Mouse (Mus musculus): ENCODE data around the gene Ralbp1. TPM values are rescaled to one million over a fixed set of nuclear protein-coding genes. Genes with fewer than 3 reads are reported as not detected.

Gene Ralbp1
- polyA plus RNA-seq, 1 experiment from 2014 or later: 35.4 TPM

DNA sequence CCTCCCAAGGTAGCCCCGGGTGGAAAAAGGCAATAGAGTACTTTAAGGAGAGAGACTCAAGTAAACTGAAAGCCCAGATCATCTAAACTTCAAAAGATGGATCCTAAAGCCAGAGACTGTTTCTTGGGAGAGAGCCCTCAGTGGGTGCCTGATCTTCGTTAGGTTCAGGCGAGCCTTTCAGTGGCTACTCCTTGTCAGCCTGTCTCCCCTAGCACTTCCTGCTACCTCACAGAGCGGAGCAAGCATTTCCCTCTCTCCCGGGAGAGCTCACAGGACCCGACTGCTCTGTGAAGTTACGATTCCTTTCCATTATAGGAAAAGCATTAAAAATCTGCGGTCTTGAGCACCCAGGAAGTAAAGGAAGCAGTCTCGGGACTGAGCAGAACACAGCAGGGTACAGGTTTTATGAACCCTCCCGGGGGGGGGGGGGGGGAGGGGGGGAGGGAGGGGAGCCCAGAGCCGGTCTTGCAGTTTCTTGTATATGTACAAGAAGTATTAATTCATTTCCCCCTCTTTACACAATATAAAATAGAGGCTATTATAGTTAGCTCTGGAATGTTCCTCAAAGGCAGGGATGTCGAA lies 20.8 kb upstream of the Ralbp1 start:
- WGBS: 55% methylated on average over 11 of the region's 12 CpGs
- no peak overlapping the region for H3K9ac ChIP-seq (ENCODE audit: low read length)

GRCm38 (mm10) chr17:65905241-65905640 lies 19.6 kb upstream of the Ralbp1 start:
- no peaks in the 10 kb centered on the region for H3K27me3 ChIP-seq (ENCODE audit: control insufficient read depth, insufficient read depth, low read length)
- no peaks in the 10 kb centered on the region for H3K4me1 ChIP-seq (replicated peaks; ENCODE audit: control insufficient read depth, insufficient read depth, low read length)
- no peaks in the 10 kb centered on the region for H3K9me3 ChIP-seq (ENCODE audit: control insufficient read depth, low read length)
- DNase-seq (ENCODE audit: low spot score): no peak
- H3K36me3 ChIP-seq (ENCODE audit: control insufficient read depth, insufficient read depth, low read length): no peaks in the 10 kb centered on the region; the same call in 1 of the 2 replicates
- H3K9ac ChIP-seq (ENCODE audit: low read length): no peak overlapping the region
- H3K4me2 ChIP-seq (ENCODE audit: low read depth, low read length, severe bottlenecking): no peak overlapping the region
- no peak overlapping the region for H3K4me3 ChIP-seq (ENCODE audit: low read depth, low read length)
- no peak overlapping the region for H3K27ac ChIP-seq (ENCODE audit: low read depth, low read length)
- ATAC-seq (replicated peaks; ENCODE audit: low FRiP score): no peak
- 84% methylated on average over 14 of the region's 14 CpGs for WGBS

More for the DNA sequence above, 20.8 kb upstream of the Ralbp1 start:
- Histone ChIP-seq H3K4me2 (ENCODE audit: low read depth, low read length, severe bottlenecking) (no peak overlapping the region), H3K9me3 (ENCODE audit: control insufficient read depth, low read length) (no peaks in the 10 kb centered on the region), H3K27me3 (ENCODE audit: control insufficient read depth, insufficient read depth, low read length) (no peaks in the 10 kb centered on the region), H3K36me3 (ENCODE audit: control insufficient read depth, insufficient read depth, low read length) (no peaks in the 10 kb centered on the region; the same call in 1 of the 2 replicates), H3K4me1 (replicated peaks; ENCODE audit: control insufficient read depth, insufficient read depth, low read length) (no peaks in the 10 kb centered on the region), H3K27ac (ENCODE audit: low read depth, low read length) (no peak overlapping the region), H3K4me3 (ENCODE audit: low read depth, low read length) (no peak overlapping the region)
- ATAC-seq (replicated peaks; ENCODE audit: low FRiP score): no peak
- DNase-seq (ENCODE audit: low spot score): no peak

GRCm38 (mm10) chr17:65903826-65904225 lies 18.2 kb upstream of the Ralbp1 start:
- H3K4me2 ChIP-seq (ENCODE audit: low read depth, low read length, severe bottlenecking): no peak overlapping the region
- WGBS: 94% methylated on average over 8 of the region's 8 CpGs
- no peak for ATAC-seq (replicated peaks; ENCODE audit: low FRiP score)

DNA sequence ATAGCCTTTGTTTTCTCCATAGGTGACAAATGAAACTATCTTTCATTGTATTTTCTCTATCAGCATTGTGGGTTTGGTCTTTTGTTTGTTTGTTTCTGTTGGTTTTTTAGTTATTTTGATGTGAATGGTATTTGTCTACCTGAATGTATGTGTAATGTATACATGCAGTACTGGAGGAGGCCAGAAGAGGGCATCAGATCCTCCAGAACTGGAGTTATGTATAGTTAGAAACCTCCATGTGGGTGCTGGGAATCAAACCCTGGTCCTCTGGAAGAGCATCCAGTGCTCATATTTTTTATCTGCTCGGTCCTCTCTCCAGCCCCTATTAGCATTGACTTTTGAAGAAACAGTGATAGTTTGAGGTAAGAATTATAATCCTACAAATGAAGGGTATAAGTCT lies 17.4 kb upstream of the Ralbp1 start:
- Histone ChIP-seq H3K27me3 (ENCODE audit: control insufficient read depth, insufficient read depth, low read length) (no peaks in the 10 kb centered on the region), H3K9me3 (ENCODE audit: control insufficient read depth, low read length) (no peaks in the 10 kb centered on the region), H3K4me3 (ENCODE audit: low read depth, low read length) (no peak overlapping the region), H3K27ac (ENCODE audit: low read depth, low read length) (no peak overlapping the region), H3K36me3 (ENCODE audit: control insufficient read depth, insufficient read depth, low read length) (no peaks in the 10 kb centered on the region; the same call in 1 of the 2 replicates), H3K4me2 (ENCODE audit: low read depth, low read length, severe bottlenecking) (no peak overlapping the region), H3K9ac (ENCODE audit: low read length) (no peak overlapping the region), H3K4me1 (replicated peaks; ENCODE audit: control insufficient read depth, insufficient read depth, low read length) (no peaks in the 10 kb centered on the region)
- DNase-seq (ENCODE audit: low spot score): no peak
- 92% methylated on average over 1 of the region's 1 CpGs for WGBS
- no peak for ATAC-seq (replicated peaks; ENCODE audit: low FRiP score)

More at GRCm38 (mm10) chr17:65903826-65904225, 18.2 kb upstream of the Ralbp1 start:
- Histone ChIP-seq H3K9me3 (ENCODE audit: control insufficient read depth, low read length) (no peaks in the 10 kb centered on the region), H3K9ac (ENCODE audit: low read length) (no peak overlapping the region), H3K27me3 (ENCODE audit: control insufficient read depth, insufficient read depth, low read length) (no peaks in the 10 kb centered on the region), H3K4me1 (replicated peaks; ENCODE audit: control insufficient read depth, insufficient read depth, low read length) (no peaks in the 10 kb centered on the region), H3K4me3 (ENCODE audit: low read depth, low read length) (no peak overlapping the region), H3K27ac (ENCODE audit: low read depth, low read length) (no peak overlapping the region), H3K36me3 (ENCODE audit: control insufficient read depth, insufficient read depth, low read length) (no peaks in the 10 kb centered on the region; the same call in 1 of the 2 replicates)
- no peak for DNase-seq (ENCODE audit: low spot score)

GRCm38 (mm10) chr17:65902281-65902680 lies 16.7 kb upstream of the Ralbp1 start:
- no peak overlapping the region for H3K4me3 ChIP-seq (ENCODE audit: low read depth, low read length)
- no peak overlapping the region for H3K9ac ChIP-seq (ENCODE audit: low read length)
- no peak overlapping the region for H3K27ac ChIP-seq (ENCODE audit: low read depth, low read length)
- H3K4me1 ChIP-seq (replicated peaks; ENCODE audit: control insufficient read depth, insufficient read depth, low read length): no peaks in the 10 kb centered on the region
- H3K27me3 ChIP-seq (ENCODE audit: control insufficient read depth, insufficient read depth, low read length): no peaks in the 10 kb centered on the region
- 93% methylated on average over 6 of the region's 6 CpGs for WGBS
- H3K4me2 ChIP-seq (ENCODE audit: low read depth, low read length, severe bottlenecking): no peak overlapping the region
- no peaks in the 10 kb centered on the region; the same call in 1 of the 2 replicates for H3K36me3 ChIP-seq (ENCODE audit: control insufficient read depth, insufficient read depth, low read length)
- no peak for ATAC-seq (replicated peaks; ENCODE audit: low FRiP score)
- no peaks in the 10 kb centered on the region for H3K9me3 ChIP-seq (ENCODE audit: control insufficient read depth, low read length)
- no peak for DNase-seq (ENCODE audit: low spot score)

- Histone ChIP-seq H3K4me3 (ENCODE audit: low read depth, low read length) (no peak overlapping the region), H3K27me3 (ENCODE audit: control insufficient read depth, insufficient read depth, low read length) (no peaks in the 10 kb centered on the region), H3K4me1 (replicated peaks; ENCODE audit: control insufficient read depth, insufficient read depth, low read length) (no peaks in the 10 kb centered on the region), H3K4me2 (ENCODE audit: low read depth, low read length, severe bottlenecking) (no peak overlapping the region), H3K27ac (ENCODE audit: low read depth, low read length) (no peak overlapping the region), H3K36me3 (ENCODE audit: control insufficient read depth, insufficient read depth, low read length) (no peaks in the 10 kb centered on the region), H3K9me3 (ENCODE audit: control insufficient read depth, low read length) (no peaks in the 10 kb centered on the region), H3K9ac (ENCODE audit: low read length) (no peak overlapping the region)
- WGBS: 79% methylated on average over 3 of the region's 3 CpGs
- ATAC-seq (replicated peaks; ENCODE audit: low FRiP score): no peak
- no peak for DNase-seq (ENCODE audit: low spot score)
Measured at GRCm38 (mm10) chr17:65896016-65896415, 10.4 kb upstream of the Ralbp1 start.

DNA sequence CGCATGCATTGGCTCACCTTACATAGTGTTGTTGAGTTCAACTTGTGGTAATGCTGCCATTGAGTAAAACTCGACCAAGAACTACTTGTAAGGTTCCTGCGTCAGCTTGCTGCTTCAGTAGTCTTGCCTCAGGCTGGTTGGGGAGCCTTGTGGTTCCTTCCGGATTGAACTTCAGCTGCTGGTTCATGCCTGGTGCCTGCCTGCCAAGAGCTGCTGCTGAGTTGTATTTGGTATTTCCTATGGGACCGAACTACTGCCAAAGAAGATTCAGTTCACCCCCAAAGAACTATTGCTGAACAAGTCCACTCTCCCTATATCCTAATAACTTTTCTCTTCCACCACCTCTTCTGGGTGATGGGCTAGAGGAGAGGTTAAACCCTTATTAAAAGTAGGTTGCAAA lies 3.9 kb upstream of the Ralbp1 start:
- Histone ChIP-seq H3K4me2 (ENCODE audit: low read depth, low read length, severe bottlenecking) (no peak overlapping the region), H3K4me3 (ENCODE audit: low read depth, low read length) (no peak overlapping the region), H3K27me3 (ENCODE audit: control insufficient read depth, insufficient read depth, low read length) (no peaks in the 10 kb centered on the region), H3K27ac (ENCODE audit: low read depth, low read length) (no peak overlapping the region), H3K9me3 (ENCODE audit: control insufficient read depth, low read length) (no peaks in the 10 kb centered on the region), H3K4me1 (replicated peaks; ENCODE audit: control insufficient read depth, insufficient read depth, low read length) (no peaks in the 10 kb centered on the region), H3K9ac (ENCODE audit: low read length) (no peak overlapping the region), H3K36me3 (ENCODE audit: control insufficient read depth, insufficient read depth, low read length) (no peaks in the 10 kb centered on the region)
- ATAC-seq (replicated peaks; ENCODE audit: low FRiP score) (no peak), DNase-seq (ENCODE audit: low spot score) (no peak)
- 81% methylated on average over 5 of the region's 5 CpGs for WGBS

DNA sequence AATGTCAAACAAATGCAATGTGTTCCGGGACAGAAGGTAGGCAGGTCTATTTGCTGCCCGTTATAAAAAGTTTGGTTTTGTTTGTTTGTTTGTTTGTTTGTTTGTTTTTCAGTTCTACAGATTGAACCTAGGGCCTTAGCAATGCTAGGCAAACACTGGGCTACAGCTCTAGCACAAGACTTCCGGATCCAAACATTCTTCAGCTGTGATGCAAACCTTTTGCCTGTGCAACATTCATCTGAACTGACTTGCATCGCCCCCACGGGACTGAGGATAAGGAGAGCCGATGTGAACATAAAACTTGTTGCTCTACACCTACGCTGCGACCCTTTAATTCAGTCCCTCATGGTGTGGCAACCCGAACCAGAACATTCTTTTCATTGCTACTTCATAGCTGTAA lies 973 bp upstream of the Ralbp1 start:
- DNase-seq (ENCODE audit: low spot score) (no peak), ATAC-seq (replicated peaks; ENCODE audit: low FRiP score) (no peak)
- Histone ChIP-seq H3K4me2 (ENCODE audit: low read depth, low read length, severe bottlenecking) (peak overlapping the region; percentile 59), H3K36me3 (ENCODE audit: control insufficient read depth, insufficient read depth, low read length) (no peaks in the 10 kb centered on the region), H3K27me3 (ENCODE audit: control insufficient read depth, insufficient read depth, low read length) (no peaks in the 10 kb centered on the region), H3K9ac (ENCODE audit: low read length) (no peak overlapping the region), H3K4me3 (ENCODE audit: low read depth, low read length) (no peak overlapping the region), H3K4me1 (replicated peaks; ENCODE audit: control insufficient read depth, insufficient read depth, low read length) (peaks cover 2% of the 10 kb centered on the region; the same call in 1 of the 2 replicates), H3K27ac (ENCODE audit: low read depth, low read length) (no peak overlapping the region), H3K9me3 (ENCODE audit: control insufficient read depth, low read length) (no peaks in the 10 kb centered on the region)
- WGBS: 84% methylated on average over 9 of the region's 9 CpGs

- Histone ChIP-seq H3K4me3 (ENCODE audit: low read depth, low read length) (peak overlapping the region; percentile 92), H3K27ac (ENCODE audit: low read depth, low read length) (peak overlapping the region; percentile 91), H3K9me3 (ENCODE audit: control insufficient read depth, low read length) (no peaks in the 10 kb centered on the region), H3K27me3 (ENCODE audit: control insufficient read depth, insufficient read depth, low read length) (no peaks in the 10 kb centered on the region), H3K4me2 (ENCODE audit: low read depth, low read length, severe bottlenecking) (peak overlapping the region; percentile 59), H3K36me3 (ENCODE audit: control insufficient read depth, insufficient read depth, low read length) (no peaks in the 10 kb centered on the region), H3K4me1 (replicated peaks; ENCODE audit: control insufficient read depth, insufficient read depth, low read length) (peaks cover 2% of the 10 kb centered on the region; the same call in 1 of the 2 replicates), H3K9ac (ENCODE audit: low read length) (peak overlapping the region; percentile 77)
- WGBS: 0% methylated on average over 11 of the region's 11 CpGs
- DNase-seq (ENCODE audit: low spot score) (no peak), ATAC-seq (replicated peaks; ENCODE audit: low FRiP score) (no peak)
Measured at GRCm38 (mm10) chr17:65885398-65885696, 251 bp downstream of the Ralbp1 start.

Data from forebrain, embryonic 11.5 days (tissue).